Mouse (Mus musculus) spleen, adult 2 months (tissue): Measurements from ENCODE around the gene Zfp36l2.

Experiments
- CTCF ChIP-seq: fragments of 200-500 bp; IDR thresholded peaks from 2 replicates; pipeline ENCODE4 v1.5.1; 2011; ENCODE audit warnings: mild to moderate bottlenecking, inconsistent platforms; ENCODE audit not compliant: insufficient read depth, insufficient read length, insufficient replicate concordance; ENCODE audit errors: extremely low read depth
- POLR2A ChIP-seq: fragments of 200-500 bp; IDR thresholded peaks from 2 replicates; pipeline ENCODE4 v1.6.1; 2011; ENCODE audit warnings: low read depth, low read length, inconsistent platforms

DNA sequence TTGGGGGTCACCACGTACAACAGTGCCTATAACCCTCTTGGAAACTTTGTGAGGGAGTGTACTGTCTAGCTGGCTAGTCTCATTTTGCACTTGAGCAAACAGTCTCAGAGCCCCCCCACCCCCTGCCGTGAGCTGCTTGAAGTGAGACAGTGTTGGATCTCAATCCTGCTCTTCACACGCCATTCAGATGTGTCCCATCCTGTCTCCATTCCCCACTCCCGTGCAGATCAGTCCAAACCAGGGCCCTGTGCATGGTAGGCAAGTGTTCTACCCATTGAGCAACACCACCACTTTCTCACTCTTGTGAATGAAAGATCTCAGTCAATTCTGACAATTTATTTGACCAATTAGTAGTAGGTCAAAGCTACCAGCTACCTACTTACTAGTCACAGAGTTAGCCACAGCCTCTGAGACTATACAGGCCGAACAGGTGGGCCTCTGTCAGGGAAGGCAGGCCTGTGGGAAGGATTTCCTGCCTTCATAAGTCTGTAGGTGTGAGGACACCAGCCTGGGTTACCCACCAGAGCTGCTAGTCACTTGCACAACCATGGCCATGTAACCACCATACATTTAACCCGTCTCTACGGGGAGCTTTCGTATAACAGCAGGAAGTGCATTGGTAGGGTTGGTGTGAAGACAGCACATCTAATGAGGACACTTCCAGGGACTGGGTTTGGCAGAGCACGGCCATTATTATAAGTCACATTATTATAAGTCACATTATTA lies 21.4 kb downstream of the Zfp36l2 start:
- no peak for TF ChIP-seq POLR2A
- no peak for TF ChIP-seq CTCF
